8 mouse cellular contexts compared by ENCODE assay signal in the genomic region with DNA sequence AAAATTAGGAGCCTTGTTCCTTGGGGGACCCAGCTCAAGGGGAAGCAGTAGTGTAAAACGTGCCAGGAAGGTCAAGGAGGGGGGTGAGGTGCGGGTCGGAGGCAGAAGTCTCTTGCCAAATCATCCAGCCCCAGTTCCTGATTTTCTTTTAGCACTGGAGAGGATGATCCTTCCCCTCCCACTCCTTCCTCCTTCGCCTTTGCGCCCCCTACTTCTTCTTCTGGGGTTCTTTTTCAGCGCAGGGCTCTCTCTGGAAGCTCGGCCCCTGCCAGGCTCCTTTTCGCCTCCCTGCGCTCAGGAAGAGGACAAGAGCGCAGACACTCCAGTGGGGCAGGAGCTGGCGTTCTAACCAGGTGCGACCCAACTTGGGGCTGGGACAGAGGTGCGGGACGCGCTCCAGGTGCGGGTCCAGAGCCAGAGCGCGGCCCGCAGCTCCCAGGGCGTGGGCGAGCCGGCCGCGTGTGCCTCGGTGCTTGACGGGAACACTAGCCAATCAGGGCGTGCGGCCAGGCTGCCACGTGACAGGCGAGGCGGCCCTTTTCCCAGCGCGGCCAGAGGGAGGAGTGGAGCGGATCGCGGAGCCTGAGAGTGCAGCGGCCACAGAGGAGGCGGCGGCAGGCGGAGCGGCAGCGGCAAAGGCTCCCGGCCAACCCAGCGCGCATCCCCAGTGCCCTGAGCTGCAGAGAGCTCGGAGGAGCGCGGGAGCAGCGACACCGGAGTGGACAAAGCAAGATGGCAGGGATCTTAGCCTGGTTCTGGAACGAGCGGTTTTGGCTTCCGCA. TPM values are rescaled to one million over a fixed set of nuclear protein-coding genes. Genes with fewer than 3 reads are reported as not detected.
DNase-seq lines count a peak whose midpoint lies in the region; ATAC-seq lines count a peak whose summit lies in the region.

TSS of gene Cers6 (plus strand) at position 538 of the 782 bp plus-strand sequence.

- no peaks in the 10 kb centered on the region for H3K9me3 ChIP-seq in midbrain, embryonic 11.5 days (ENCODE audit: control insufficient read depth, low read length)

- DNase-seq in adrenal gland, postnatal 10 days: peak; percentile 98
- DNase-seq in embryo, embryonic 11.5 days (ENCODE audit: low read depth, low spot score): peak; percentile 88
- DNase-seq in kidney, adult 11 months: peak; percentile 95
- peak; percentile 98 for DNase-seq in left cerebral cortex, postnatal 4 days
- peak; percentile 98 for DNase-seq in midbrain, embryonic 11.5 days (ENCODE audit: low spot score, missing footprints)
- DNase-seq in right cerebral cortex, postnatal 4 days: peak; percentile 98
- peak; percentile 94 for DNase-seq in yolk sac, embryonic 10.5 days (ENCODE audit: low spot score)

- under 1% methylated on average over 53 of the region's 53 CpGs for WGBS in midbrain, embryonic 11.5 days

- peak within 1 kb of the TSS; percentile 74 for H3K4me2 ChIP-seq in midbrain, embryonic 11.5 days

- peak; percentile 80 for ATAC-seq in granulocyte monocyte progenitor cell, adult 5-6 weeks (replicated peaks; ENCODE audit: poor library complexity, severe bottlenecking)
- peak; percentile 98 for ATAC-seq in midbrain, embryonic 11.5 days (ENCODE audit: low FRiP score)

- peak within 1 kb of the TSS; percentile 79 for H3K4me3 ChIP-seq in midbrain, embryonic 11.5 days (ENCODE audit: low read depth, low read length)

- intact Hi-C loops in left cerebral cortex, postnatal 4 days (cut with DNase I): loop anchor here (10.0 kb wide), 1 partner anchor 244 kb away; no protein-coding TSS in a partner anchor

- H3K36me3 ChIP-seq in midbrain, embryonic 11.5 days (ENCODE audit: control insufficient read depth, insufficient read depth, low read length): no peaks in the 10 kb centered on the region

- peaks cover 7% of the 10 kb centered on the region for H3K27me3 ChIP-seq in midbrain, embryonic 11.5 days (ENCODE audit: control insufficient read depth, insufficient read depth, low read length)

- H3K9ac ChIP-seq in midbrain, embryonic 11.5 days (ENCODE audit: low read length): peak within 1 kb of the TSS; percentile 94

- peak within 1 kb of the TSS; percentile 57 for H3K27ac ChIP-seq in midbrain, embryonic 11.5 days (ENCODE audit: low read depth, low read length)

- H3K4me1 ChIP-seq in midbrain, embryonic 11.5 days (ENCODE audit: control insufficient read depth, insufficient read depth, low read length): peaks cover 6% of the 10 kb centered on the region; the same call in 1 of the 2 replicates

RNA-seq across cellular contexts. Expression of gene Cers6, which starts in this region (rescaled TPM):
- total RNA-seq in adrenal gland, postnatal 10 days (2021): 1 to 10 TPM; 8.0 to 9.6 TPM
- 88.6 and 93.7 TPM in 2 replicates for total RNA-seq in granulocyte monocyte progenitor cell, adult 5-6 weeks (2014; fragmentation: Nextera tagmentation)
- 39.2 and 39.3 TPM in 2 replicates for total RNA-seq in granulocyte monocyte progenitor cell, adult 5-6 weeks (2017)
- total RNA-seq in left cerebral cortex, postnatal 4 days (2021): 10 to 100 TPM; 78.1 to 87.2 TPM
- 32.1 and 34.0 TPM in 2 replicates for polyA plus RNA-seq in midbrain, embryonic 11.5 days (2014; fragmentation: Nextera tagmentation; extraction: Ambion mirVana)

Comparison
In these comparisons a context has a peak if more than half of its experiments do, and no peak if none do; other contexts are left out.
1. Peak in every context shown above with its lines: DNase-seq, ATAC-seq, H3K4me3 ChIP-seq and H3K27ac ChIP-seq.